Mouse (Mus musculus): ENCODE results near the gene Stip1.

DNA sequence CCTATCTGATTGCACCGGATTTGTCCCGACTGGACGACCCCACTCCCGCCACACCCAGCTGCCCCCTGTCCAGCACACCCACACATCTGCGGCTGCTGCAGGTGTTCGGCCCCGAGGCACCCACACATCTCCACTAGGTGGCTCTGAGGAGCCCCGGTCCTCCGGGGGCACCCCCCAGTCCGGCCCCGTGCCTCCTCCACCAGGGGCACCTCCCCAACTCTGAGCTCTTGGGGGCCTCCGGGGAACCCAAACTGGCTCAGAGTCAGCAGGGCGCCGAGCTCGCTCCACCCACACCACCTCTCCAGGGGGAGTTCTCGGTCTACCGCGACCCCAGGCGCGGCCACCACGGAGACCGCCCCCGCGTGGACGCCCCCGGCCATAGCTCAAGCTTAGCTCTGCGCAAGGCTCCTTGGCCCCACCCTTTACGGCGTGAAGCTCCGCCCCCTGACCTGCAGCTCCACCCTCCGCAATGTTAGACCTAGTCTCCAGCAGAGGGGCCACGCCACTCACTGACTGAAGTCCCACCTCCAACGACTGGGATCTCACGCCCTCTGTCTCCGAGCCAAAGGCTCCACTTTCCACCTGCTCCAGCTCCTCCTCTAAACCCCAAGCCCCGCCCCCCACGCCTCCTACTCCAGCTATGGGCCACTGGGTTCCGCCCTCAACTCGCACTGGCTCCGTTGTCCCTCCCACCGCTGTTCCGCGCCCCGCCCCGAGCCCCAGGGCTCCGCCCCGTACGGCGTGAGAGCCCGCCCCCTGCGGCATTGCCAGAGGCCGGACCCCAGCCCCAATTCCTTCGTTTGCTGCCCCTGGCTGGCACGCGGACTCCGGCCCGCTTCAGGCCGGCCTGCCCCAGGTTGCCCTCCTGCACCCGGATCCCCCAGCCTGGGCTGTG is 60.0 kb downstream of the Stip1 start:
- TF ChIP-seq CTCF (IDR thresholded peaks at IDR 0.05; ENCODE audit: borderline replicate concordance, insufficient read depth, low read length), result peak; percentile 49; the same call in 1 of the 2 replicates
- TF ChIP-seq POLR2A (IDR thresholded peaks at IDR 0.05; ENCODE audit: low read depth, low read length), result peak; percentile 33; the same call in 1 of the 2 replicates
